Mouse (Mus musculus): ENCODE measurements around the gene Hspb9.

Gene Hspb9

DNA sequence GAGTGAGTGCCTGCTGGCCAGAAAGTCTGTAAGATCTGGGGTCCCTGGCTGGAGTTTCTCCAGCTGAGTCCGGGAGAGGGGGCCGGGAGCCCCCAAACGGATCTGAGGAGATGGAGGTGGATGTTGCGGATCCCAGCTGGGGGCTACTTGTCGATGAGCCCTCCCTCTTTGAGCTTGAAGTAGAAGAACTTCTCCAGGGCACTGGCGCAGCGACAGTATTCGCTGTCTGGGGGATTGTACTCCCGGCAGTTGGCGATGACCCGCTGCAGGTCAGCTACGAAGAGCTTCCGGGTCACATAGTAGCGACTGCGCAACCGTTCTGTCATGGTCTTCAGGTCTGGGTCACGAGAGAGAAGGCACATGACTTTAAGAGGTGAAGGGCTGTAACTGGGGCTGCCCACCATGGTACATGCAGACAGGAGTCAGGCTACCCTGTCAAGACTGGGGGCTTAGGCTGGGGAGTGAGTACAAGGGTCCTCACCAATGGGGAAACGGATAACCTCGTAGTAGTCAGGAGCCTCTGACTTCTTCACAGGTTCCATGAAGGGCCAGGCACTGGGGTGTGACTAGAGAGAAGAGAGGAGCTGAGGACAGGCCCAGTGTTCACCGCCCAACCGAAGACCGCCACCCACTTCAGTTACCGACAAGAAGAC, 8.4 kb upstream of the Hspb9 start:
- in situ Hi-C loops (cut with MboI, MseI): no loop called here

DNA sequence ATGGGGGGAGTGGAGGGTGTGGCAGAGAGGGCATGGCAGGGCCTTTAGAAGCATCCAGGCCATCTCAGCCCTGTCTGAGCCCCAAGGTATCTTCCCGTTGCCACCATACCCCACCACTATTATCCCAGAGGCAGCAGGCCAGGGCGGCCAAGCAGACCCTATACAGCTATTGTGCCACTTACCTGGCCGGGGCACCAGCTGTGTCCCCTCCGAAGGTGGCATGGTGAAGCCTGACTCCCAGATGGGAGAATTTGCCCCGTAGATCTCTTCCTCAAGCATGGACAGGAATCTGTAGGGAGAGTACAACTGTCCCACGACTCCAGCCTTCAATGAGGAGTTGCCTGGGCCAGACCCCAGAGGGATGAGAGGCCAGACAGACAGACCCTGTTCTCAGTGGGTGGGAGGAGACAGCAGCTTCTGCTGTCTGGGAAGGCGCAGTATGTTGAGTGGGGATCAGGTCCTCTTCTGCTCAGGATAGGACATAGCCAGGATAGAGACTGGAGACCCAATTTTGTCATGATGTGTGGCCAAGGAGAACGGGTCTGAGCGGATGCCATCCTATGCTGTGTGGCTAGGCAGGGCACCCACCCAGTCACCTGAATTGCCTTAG, 4.3 kb upstream of the Hspb9 start:
- in situ Hi-C loops (cut with MboI, MseI): no loop called here

DNA sequence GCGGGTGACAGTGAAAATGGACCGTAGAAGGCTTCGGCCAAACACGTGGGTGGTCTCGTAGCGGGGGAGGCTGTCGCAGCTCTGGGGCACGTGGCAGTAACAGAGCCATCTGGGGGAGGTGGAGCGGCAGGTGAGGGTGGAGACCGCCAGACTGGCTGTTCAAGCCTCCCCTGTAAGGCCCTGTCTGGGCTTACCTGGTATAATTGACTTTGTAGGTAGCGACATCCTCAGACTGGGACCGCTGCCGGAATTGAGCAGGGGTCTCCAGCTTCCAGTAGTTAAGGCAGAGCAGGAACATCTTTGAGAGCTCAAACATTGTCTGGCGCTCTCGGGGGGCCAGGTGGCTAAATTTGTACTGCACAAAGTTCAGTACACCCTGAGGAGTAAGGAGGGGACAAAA, 3.1 kb upstream of the Hspb9 start:
- in situ Hi-C loops (cut with MboI, MseI): loop anchor here (5.0 kb wide), 1 partner anchor 832 kb away; no protein-coding TSS in a partner anchor

DNA sequence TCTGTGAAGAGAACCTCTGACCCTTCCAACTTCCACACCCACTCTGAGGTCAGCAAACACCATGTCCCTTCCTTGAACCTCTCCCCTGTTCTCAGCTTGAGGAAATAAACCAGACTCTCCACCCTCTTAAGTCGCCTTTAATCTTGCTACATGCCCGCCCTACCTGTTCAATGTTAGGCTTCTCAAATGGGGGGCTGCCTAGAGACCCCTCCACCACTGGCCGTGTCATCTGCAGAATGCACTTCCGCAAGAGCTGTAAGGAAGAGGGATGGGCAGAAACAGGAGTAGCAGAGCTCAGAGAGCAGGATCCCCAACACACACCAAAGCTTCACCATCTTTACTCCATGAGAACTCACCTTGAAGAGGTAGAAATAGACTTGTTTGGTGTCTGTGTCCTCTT, 2.7 kb upstream of the Hspb9 start:
- in situ Hi-C loops (cut with MboI, MseI): loop anchor here (5.0 kb wide), 1 partner anchor 831 kb away; no protein-coding TSS in a partner anchor

DNA sequence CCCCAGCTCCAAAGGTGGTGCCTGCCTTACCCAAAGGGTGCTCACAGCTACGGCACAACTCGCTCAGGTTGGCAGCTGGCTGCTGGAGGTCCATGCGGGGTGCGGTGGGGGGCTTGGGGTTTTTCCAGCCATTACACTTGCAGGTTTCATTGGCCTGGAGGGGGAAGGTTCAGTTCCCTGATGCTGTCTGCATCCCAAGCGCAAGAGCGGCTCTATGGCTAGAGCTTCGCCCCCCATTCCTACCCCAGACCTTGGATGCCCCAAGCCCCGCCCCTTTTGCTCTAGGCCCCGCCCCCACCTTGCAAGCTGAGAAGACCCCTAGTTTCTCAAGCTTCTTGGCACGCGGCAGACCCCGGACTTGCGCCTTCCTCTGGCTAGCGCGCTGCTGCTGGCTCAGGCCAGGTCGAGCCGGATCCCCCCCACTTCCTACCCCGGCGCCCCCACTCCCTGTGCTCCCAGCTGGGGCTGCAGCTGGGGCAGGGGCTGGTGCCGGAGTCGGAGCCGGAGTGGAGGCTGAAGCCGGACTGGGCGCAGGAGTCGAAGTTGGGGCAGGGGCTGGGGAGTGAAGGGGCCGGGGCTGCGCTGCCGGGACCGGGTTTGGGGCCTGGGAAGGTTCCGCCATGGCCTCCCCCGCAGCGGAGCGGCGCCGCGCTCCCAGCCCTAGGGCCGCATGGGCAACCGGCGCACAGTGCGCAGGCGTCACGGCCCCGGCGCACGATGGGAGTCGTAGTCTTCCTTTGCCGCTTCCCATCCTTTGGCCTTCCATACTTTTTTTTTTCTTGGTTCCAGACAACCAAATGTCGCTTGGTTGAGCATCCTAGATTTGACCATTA, 1.7 kb upstream of the Hspb9 start, which contains the start of gene Kat2a:
TSS of gene Kat2a (minus strand) at position 683 of the 833 bp plus-strand sequence.
- in situ Hi-C loops (cut with MboI, MseI): loop anchor here (5.0 kb wide), 1 partner anchor 830 kb away; no protein-coding TSS in a partner anchor

DNA sequence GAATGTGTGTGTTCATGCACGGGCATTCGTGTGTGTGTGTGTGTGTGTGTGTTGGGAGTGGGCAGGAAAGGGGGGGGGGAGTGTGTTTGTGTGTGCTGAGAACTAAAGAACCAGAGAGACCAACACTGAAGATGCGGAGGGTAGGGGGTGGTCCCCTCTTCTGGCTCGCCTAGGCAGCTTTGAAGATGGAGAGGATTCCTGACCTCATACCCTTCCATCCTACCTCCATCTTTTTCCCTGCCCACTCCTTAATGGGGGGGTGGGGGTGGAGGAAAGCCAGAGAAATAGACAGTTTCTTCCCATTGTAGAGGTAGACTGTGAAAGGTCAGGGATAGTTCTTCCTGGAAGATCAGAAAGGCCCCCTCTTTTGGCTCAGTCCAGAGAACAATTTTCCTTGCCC, 476 bp upstream of the Hspb9 start:
- in situ Hi-C loops (cut with MboI, MseI): loop anchor here (5.0 kb wide), 1 partner anchor 829 kb away; no protein-coding TSS in a partner anchor

DNA sequence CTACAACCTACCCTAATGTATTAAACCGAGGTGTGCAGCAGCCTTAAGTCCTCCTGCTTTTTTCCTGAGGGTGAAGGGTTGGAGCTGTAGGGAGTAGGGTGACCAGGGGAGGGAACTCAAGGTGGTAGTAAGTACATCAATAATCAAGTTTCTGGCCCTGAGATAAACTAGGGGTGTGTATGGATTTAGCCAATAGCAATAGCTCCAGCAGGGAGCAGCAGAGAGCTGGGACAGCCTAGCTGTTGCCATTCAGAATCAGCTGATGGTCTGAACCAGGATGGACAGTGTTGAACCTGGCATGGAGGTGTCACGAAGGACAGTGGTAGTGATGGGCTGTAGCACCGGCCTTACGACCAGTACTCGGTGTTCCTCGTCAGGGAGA, 875 bp downstream of the Hspb9 start:
- in situ Hi-C loops (cut with MboI, MseI): loop anchor here (5.0 kb wide), 1 partner anchor 828 kb away; no protein-coding TSS in a partner anchor

DNA sequence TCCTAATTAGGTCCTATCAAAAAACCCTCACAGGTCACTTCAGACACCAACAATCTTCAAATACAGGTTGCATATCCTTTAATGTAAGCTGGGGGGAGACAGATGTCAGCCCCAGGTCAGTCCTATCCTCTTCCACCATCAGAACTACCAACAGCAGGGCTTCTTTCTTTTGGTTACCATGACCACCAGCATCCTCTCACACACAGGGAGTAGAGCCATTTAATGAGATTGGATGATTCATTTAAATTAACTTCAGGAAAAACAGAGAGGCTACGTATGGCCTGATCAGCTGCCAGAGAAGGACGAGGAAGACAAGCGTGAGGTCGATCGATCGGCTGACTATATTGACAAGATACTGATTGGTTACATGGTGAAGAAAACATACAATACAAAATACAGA, 1.3 kb downstream of the Hspb9 start:
- in situ Hi-C loops (cut with MboI, MseI): loop anchor here (5.0 kb wide), 1 partner anchor 827 kb away; no protein-coding TSS in a partner anchor

DNA sequence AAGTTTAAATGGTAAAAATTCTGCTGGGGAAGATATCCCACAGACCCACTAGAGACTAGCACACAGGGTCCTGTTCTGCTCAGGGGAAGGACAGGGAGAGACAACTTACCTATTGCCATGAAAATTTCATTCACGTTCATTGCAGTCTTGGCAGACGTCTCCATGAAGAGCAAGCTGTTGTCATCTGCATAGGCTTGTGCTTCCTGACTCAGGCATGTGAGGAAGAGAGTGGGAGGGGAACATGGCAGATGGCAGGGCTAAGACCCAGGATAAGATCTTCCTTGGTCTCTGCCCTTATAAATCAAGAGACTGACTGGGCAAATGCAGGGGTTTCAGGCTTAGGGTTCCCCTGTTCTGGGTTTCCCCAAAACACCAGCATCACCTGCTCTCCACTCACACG, 3.0 kb downstream of the Hspb9 start:
- in situ Hi-C loops (cut with MboI, MseI): no loop called here

DNA sequence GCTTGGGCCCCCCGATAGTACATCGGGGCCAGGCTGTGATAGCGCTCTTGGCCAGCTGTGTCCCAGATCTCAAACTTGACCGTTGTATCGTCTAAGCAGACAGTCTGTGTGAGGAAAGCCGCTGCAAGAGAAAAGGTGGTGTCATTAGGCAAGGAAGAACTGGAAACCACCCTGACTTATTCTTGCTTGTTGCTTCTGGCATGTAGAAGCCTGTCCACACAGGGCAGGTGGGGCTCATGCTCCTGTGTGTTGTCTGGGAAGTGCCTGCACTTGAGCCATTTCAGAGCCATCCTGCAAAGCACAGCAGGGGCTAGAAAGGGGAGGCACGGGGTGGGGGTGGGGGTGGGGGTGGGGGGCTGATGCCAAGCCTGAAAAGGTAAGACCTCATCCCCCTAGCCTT, 4.8 kb downstream of the Hspb9 start:
- in situ Hi-C loops (cut with MboI, MseI): no loop called here

DNA sequence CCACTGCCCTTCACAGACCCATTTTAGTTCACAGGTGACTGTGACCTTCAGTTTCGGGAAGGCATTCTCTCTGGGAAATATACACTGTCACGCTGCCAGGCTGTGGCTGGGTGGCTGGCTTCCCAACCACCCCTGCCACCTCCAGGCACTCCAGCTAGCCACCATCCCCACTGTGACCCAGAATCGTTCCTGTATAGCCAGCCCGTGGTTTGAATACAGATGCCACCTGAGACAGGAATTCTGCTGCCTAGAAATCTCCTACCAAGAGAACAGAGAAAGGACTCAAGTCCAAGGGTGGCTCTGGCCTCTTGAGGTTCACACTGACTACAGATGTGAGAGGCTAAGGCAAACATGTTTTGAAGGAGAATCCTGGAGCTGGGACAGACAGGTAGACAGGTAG, 5.2 kb downstream of the Hspb9 start:
- in situ Hi-C loops (cut with MboI, MseI): no loop called here

DNA sequence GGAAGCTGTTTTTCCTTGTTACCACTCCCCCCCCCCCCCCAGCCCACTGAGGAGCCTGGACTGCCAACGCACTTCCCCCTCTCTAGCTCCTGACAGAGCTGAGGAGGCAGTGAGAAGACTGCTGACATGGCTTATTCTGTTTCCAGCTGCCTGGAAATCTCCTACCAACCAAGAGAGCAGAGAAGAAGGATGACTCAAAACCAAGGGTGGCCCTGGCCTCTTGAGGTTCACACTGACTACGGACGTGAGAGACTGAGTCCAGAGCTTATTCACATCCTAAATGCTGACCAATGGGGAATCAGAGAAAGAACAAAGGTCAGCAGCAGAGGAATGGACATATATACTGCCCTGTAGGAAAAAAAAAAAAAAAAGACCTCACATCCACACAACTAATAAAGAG, 5.7 kb downstream of the Hspb9 start:
- in situ Hi-C loops (cut with MboI, MseI): no loop called here

DNA sequence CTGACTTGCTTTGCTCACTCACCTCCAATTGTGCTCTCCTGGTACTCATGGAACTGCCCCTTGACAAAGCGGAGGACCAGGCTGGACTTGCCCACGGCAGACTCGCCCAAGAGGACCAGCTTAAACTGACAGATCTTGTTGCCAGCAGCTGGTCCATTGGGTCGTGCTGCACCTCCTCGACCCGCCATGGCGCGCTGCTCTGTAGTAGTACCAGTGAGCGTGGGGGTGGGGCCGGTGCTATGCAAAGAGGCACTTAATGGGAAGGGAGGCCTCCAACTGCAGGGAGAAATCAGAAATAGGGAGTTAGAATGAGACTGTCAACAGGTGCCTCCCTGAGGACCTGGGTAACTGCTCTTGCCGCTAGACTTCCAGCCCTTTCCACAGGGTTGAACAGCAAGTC, 6.2 kb downstream of the Hspb9 start:
- in situ Hi-C loops (cut with MboI, MseI): no loop called here

DNA sequence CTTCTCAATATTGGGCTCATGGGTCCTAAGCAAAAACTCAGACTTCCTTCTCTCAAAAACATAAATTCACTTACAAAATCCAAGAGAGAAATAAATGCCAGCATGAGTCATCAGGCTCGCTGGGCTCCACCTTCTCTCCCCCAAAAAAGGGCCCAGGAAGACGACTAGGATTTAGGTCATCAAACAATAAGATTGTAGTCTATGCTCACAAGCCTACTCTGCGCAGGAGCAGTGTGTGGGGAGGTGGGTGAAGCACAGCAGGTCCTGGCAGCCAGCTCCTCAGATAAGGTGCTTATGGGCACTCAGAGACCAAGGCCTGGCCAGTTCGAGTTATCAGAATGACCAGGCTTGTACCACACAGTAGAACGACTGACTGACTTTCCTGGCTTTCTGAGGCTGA, 6.7 kb downstream of the Hspb9 start:
- in situ Hi-C loops (cut with MboI, MseI): no loop called here

DNA sequence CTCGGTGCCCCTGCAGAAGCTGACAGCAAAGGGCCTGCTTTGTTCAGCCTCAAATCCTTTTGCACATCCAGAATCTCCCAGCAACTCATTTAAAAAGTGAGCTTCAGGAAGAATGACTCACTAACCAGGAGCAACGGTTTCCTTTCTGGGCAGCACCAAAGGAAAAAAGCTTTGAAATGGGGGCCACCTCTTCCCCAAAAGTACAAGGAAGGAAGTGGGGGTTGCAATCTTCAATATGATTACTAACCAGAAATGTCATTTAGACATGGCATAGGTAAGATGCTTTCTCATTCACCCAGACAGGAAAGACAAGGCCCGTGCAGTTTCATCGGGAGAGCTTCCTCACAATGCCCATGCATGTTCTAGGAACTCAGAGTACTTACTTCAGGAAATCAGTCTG, 7.6 kb downstream of the Hspb9 start:
- in situ Hi-C loops (cut with MboI, MseI): no loop called here

DNA sequence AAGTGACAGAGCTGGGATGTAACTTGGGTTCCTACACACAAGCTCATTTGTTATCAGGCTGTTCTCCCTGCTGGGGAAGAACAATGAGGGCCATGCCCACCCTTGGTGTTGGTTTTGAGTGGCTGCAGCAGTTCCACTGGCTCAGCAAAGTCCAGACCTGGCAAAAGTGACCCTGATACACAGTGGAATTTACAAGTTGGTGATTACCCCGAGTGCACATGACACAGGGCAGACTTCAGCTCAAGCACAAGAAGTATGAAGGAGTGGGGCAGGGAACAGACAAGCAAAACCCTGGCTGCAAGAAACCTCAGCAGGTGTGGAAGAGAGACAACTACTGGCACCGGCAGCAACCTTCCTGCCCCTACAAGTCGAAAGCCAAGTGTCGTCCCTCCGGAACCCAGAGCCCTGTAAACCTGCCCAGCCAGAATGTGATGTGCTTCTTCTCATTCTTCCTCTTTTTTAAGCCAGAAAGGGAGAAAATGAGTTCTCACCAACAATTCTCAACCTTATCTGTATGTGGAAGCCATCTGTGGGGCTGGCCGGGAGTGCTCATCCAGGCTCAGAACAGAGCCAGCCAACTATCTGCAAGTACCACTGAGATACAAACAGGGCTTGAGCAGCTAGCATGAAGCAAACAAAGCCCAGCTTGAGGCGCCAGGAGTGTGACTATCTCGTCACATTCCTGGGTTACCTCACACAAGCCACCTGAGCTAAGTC, 8.3 kb downstream of the Hspb9 start:
- in situ Hi-C loops (cut with MboI, MseI): no loop called here

DNA sequence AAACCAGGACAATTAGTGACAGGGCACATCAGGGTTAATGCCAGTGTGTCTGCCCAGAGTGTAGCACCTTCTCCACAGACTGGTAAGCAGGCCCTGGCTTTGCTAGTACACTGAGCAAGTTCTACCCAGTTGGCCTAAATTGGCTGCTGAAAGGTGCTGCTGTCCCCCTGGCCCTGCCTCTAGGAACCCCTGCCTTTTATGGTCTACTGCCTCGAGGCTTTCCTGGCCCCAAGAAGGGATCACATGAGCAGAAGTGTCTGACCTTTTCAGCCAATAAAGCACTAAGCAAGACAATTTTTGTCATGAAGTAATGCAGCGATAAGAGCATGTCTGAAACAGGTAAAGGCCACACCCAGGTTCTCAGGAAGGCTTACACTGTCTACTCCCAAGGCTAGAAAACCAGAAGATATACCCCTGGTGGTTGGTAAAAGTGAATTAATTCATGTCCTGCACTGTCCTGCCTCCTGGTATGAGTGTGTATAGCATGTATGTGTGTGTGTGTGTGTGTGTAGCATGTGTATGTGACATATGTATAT, 8.9 kb downstream of the Hspb9 start:
- in situ Hi-C loops (cut with MboI, MseI): no loop called here

DNA sequence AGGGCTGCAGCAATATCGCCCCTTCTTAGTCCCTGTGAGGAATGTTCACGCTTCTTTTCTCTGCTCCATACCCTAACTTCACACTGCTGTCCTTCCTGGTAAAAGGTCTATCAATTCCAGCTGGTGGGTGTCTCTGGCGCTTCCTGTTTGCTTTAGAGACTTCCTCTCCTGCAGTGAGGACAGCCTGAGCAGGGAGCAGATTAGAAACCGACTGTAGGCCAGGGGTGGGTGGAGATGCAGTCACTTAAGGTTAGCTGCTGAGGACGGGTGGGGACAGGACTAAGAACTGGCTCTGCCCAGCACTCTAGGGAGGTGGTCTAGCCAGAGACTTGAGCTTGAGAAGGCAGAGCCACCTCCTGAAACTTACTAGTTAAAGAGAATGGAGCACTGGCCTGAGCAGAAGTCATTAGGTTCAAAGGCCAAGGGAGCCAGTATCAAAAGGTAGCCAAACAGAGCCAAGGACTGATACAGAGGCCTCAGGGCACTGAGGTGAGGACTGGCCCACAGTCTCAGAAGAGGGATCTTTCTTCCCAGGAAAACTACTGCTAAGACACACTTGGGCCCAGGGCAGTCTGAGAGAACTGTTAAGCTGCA, 11.4 kb downstream of the Hspb9 start:
- in situ Hi-C loops (cut with MboI, MseI): no loop called here

DNA sequence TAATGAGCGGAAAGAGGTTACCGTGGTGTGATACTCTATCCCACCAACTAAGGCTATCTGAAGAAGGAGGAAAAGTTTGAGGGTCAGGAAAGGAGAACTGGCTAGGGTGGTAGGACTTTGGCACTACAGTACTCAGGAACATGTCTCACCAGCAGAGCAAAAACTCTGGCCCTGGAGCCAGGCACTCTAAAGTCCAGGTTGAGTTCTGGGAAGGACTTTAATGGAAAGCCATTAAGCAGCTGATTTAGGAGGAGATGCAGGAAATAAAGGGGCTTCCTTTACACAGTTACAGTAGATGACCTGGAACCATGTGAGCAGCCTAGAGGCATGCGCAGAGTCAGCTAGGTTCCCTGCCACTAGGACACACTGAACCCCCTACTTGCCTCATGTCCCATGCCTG, 13.6 kb downstream of the Hspb9 start:
- in situ Hi-C loops (cut with MboI, MseI): no loop called here

DNA sequence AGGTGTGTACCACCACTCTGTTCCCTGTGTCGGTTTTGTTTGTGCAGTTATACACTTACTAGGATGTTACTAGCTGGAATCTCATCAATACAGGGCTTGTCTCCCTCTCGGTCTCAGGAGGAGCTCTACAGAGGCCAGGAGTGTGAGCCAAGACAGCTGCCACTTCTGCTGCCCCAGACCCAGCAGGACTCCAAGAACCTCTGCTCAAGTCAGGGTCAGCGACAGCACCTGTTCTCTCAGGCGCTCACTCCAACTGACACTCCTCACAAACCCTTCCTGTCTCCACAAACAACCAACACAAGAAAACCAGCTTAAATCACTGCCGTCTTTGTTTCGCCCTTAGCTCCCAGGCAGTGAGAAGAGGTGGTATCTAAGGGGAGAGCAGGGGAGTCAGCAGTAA, 15.0 kb downstream of the Hspb9 start:
- in situ Hi-C loops (cut with MboI, MseI): no loop called here

DNA sequence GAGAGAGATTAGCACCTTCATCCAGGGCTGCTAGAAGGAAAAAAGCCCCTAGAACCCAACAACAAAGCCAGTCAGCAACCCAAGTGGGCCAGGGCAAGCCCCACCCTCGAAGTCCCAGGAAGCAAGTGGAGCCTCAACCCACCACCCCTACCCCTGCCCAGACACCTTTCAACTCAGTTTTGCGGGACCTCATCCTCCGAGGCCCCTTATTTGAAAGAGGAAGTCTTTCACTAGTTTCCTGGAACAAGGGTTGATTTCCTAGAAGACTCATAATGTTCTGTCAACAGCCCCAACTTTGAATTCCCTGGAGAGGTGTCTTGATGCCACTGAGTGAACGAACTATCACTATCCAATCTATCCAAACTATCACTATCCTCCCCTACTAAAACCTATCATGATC, 16.3 kb downstream of the Hspb9 start:
- in situ Hi-C loops (cut with MboI, MseI): no loop called here
